Comparison of ENCODE assay signal across 17 mouse cellular contexts in genomic region chr7:141121051-141121531, GRCm38 (mm10). TPM values are rescaled to one million over a fixed set of nuclear protein-coding genes. Genes with fewer than 3 reads are reported as not detected.
DNase-seq lines count a peak whose midpoint lies in the region; ATAC-seq lines count a peak whose summit lies in the region.
"Had no signal": no experiment of that assay in that cellular context is flagged by ENCODE, and none has a peak within 500 bp of the region (broad histone marks: within the 10 kb centered on the region; RNA-seq: fewer than 3 reads in every experiment).

No protein-coding gene starts in this region.

- no peaks in the 10 kb centered on the region for H3K36me3 ChIP-seq in megakaryocyte, embryonic 14.5 days (replicated peaks; ENCODE audit: low read length)
- H3K36me3 ChIP-seq in liver, embryonic 16.5 days (ENCODE audit: control insufficient read depth, insufficient read depth): no peaks in the 10 kb centered on the region
- H3K36me3 ChIP-seq: G1E; limb, embryonic 12.5 days; midbrain, embryonic 13.5 days; neural tube, embryonic 15.5 days had no signal

- H3K9me3 ChIP-seq in megakaryocyte, embryonic 14.5 days: no peaks in the 10 kb centered on the region
- H3K9me3 ChIP-seq in liver, embryonic 16.5 days (replicated peaks; ENCODE audit: control insufficient read depth, low read length): no peaks in the 10 kb centered on the region
- H3K9me3 ChIP-seq: G1E; limb, embryonic 12.5 days; midbrain, embryonic 13.5 days; neural tube, embryonic 15.5 days had no signal

- ATAC-seq in megakaryocyte, adult 5-6 weeks (ENCODE audit: poor library complexity, severe bottlenecking): no peak
- no peak for ATAC-seq in liver, embryonic 16.5 days (ENCODE audit: low read depth)
- ATAC-seq: midbrain, embryonic 13.5 days had no signal

- peak overlapping the region; percentile 77 for H3K27ac ChIP-seq in liver, embryonic 16.5 days (ENCODE audit: low read length)
- H3K27ac ChIP-seq: limb, embryonic 12.5 days; midbrain, embryonic 13.5 days; neural tube, embryonic 15.5 days had no signal

- no peak overlapping the region for H3K4me2 ChIP-seq in liver, embryonic 16.5 days (ENCODE audit: low read depth, low read length)
- H3K4me2 ChIP-seq: limb, embryonic 12.5 days; midbrain, embryonic 13.5 days; neural tube, embryonic 15.5 days had no signal

- H3K4me1 ChIP-seq in megakaryocyte, embryonic 14.5 days: peaks cover 74% of the 10 kb centered on the region
- peaks cover 65% of the 10 kb centered on the region for H3K4me1 ChIP-seq in liver, embryonic 16.5 days (ENCODE audit: control insufficient read depth, low read depth, low read length)
- H3K4me1 ChIP-seq: midbrain, embryonic 13.5 days had no signal

- 63% methylated on average over 5 of the region's 5 CpGs for WGBS in liver, embryonic 16.5 days (ENCODE audit: insufficient replicate concordance)

- no peak overlapping the region for H3K9ac ChIP-seq in liver, embryonic 16.5 days (ENCODE audit: low read depth, low read length)
- H3K9ac ChIP-seq: limb, embryonic 12.5 days; midbrain, embryonic 13.5 days; neural tube, embryonic 15.5 days had no signal

- H3K27me3 ChIP-seq in megakaryocyte, embryonic 14.5 days (replicated peaks): peaks cover 9% of the 10 kb centered on the region
- no peaks in the 10 kb centered on the region for H3K27me3 ChIP-seq in liver, embryonic 16.5 days (ENCODE audit: control insufficient read depth, insufficient read depth, low read depth, low read length)

- peak; percentile 90 to 95 for DNase-seq in kidney, adult 8-10 months
- peak; percentile 86 for DNase-seq in yolk sac, embryonic 10.5 days (ENCODE audit: low spot score)
- no peak for DNase-seq in thymus, adult 18-20 months
- DNase-seq in gastrocnemius, postnatal 10 days: no peak
- DNase-seq in B cell, adult 2 months: no peak
- DNase-seq: cerebellum, postnatal 25 days; gastrocnemius, postnatal 14 days; heart, postnatal 14 days; thymus, adult 2 months had no signal

- peak overlapping the region; percentile 38 for H3K4me3 ChIP-seq in megakaryocyte, embryonic 14.5 days (replicated peaks)
- no peak overlapping the region for H3K4me3 ChIP-seq in liver, embryonic 16.5 days (ENCODE audit: low read depth, low read length)
- H3K4me3 ChIP-seq: limb, embryonic 12.5 days; midbrain, embryonic 13.5 days; neural tube, embryonic 15.5 days had no signal

RNA-seq across cellular contexts. Expression of gene Ptdss2, which starts 1.1 kb away (rescaled TPM):
- polyA plus RNA-seq in megakaryocyte, embryonic 14.5 days (2012; ENCODE audit: insufficient read depth, low replicate concordance): 32.9 and 81.5 TPM in 2 replicates
- 7.1 and 10.2 TPM in 2 replicates for total RNA-seq in megakaryocyte, adult 5-6 weeks (2015)
- 1.9 and 2.6 TPM in 2 replicates for total RNA-seq in megakaryocyte, adult 5-6 weeks (2017)
- 136 and 138 TPM in 2 replicates for polyA plus RNA-seq in liver, embryonic 16.5 days (2015; fragmentation: Nextera tagmentation; extraction: Ambion mirVana)
- 10 to 100 TPM; 16.8 to 18.0 TPM for total RNA-seq in gastrocnemius, postnatal 10 days (2021)

RNA-seq across cellular contexts. Expression of gene Ano9, which starts 3.5 kb away (rescaled TPM):
- not detected in 2 replicates for polyA plus RNA-seq in megakaryocyte, embryonic 14.5 days (2012; ENCODE audit: insufficient read depth, low replicate concordance)
- total RNA-seq in megakaryocyte, adult 5-6 weeks (2015): not detected in 2 replicates
- total RNA-seq in megakaryocyte, adult 5-6 weeks (2017): not detected in 2 replicates
- polyA plus RNA-seq in liver, embryonic 16.5 days (2015; fragmentation: Nextera tagmentation; extraction: Ambion mirVana): 1.5 and 3.8 TPM in 2 replicates
- total RNA-seq in gastrocnemius, postnatal 10 days (2021): not detected
- total RNA-seq: gastrocnemius, postnatal 14 days; layer of hippocampus, adult 18-20 months had no signal
- polyA plus RNA-seq: G1E had no signal

RNA-seq across cellular contexts. Expression of gene Sigirr, which starts 20.7 kb away (rescaled TPM):
- polyA plus RNA-seq in megakaryocyte, embryonic 14.5 days (2012; ENCODE audit: insufficient read depth, low replicate concordance): 41.8 and 92.9 TPM in 2 replicates
- total RNA-seq in megakaryocyte, adult 5-6 weeks (2015): 7.5 and 9.3 TPM in 2 replicates
- total RNA-seq in megakaryocyte, adult 5-6 weeks (2017): 7.7 and 8.2 TPM in 2 replicates
- polyA plus RNA-seq in liver, embryonic 16.5 days (2015; fragmentation: Nextera tagmentation; extraction: Ambion mirVana): 27.2 and 28.1 TPM in 2 replicates
- 1 to 10 TPM; 2.4 to 2.6 TPM for total RNA-seq in gastrocnemius, postnatal 10 days (2021)

RNA-seq across cellular contexts. Expression of gene Pkp3, which starts 43.1 kb away (rescaled TPM):
- 2.5 and 3.0 TPM in 2 replicates for polyA plus RNA-seq in megakaryocyte, embryonic 14.5 days (2012; ENCODE audit: insufficient read depth, low replicate concordance)
- total RNA-seq in megakaryocyte, adult 5-6 weeks (2015): 6.7 and 9.7 TPM in 2 replicates
- total RNA-seq in megakaryocyte, adult 5-6 weeks (2017): 3.8 and 6.1 TPM in 2 replicates
- polyA plus RNA-seq in liver, embryonic 16.5 days (2015; fragmentation: Nextera tagmentation; extraction: Ambion mirVana): 0.69 and 1.1 TPM in 2 replicates
- total RNA-seq in gastrocnemius, postnatal 10 days (2021): not detected
- total RNA-seq: G1E; gastrocnemius, postnatal 14 days; layer of hippocampus, adult 18-20 months had no signal
- polyA plus RNA-seq: G1E had no signal

RNA-seq across cellular contexts. Expression of gene Rnh1, which starts 51.6 kb away (rescaled TPM):
- polyA plus RNA-seq in megakaryocyte, embryonic 14.5 days (2012; ENCODE audit: insufficient read depth, low replicate concordance): 26.5 and 43.0 TPM in 2 replicates
- 70.5 and 86.8 TPM in 2 replicates for total RNA-seq in megakaryocyte, adult 5-6 weeks (2015)
- total RNA-seq in megakaryocyte, adult 5-6 weeks (2017): 74.2 and 94.3 TPM in 2 replicates
- polyA plus RNA-seq in liver, embryonic 16.5 days (2015; fragmentation: Nextera tagmentation; extraction: Ambion mirVana): 70.1 and 71.7 TPM in 2 replicates
- total RNA-seq in gastrocnemius, postnatal 10 days (2021): 10 to 100 TPM; 52.9 to 56.0 TPM

Comparison
In these comparisons a context has a peak if more than half of its experiments do, and no peak if none do; other contexts are left out.
1. DNase-seq: peak in kidney, adult 8-10 months (2 of 2) and yolk sac, embryonic 10.5 days (single experiment); none in thymus, adult 18-20 months (0 of 2), gastrocnemius, postnatal 10 days (single experiment) and B cell, adult 2 months (0 of 2).